Mouse (Mus musculus) fibroblast of lung, adult 2 months (primary cell): ENCODE data around the gene Unc119b.
A peak's percentile ranks its signal among the peaks of the same experiment; 100 is the strongest.
"Not testable (repeated sequence)": the region's sequence is repeated elsewhere in the genome, so short reads cannot be mapped to it uniquely, and the experiment has no call there.

Source experiments
- DNase-seq: peaks from one replicate; pipeline ENCODE4 v3.0.0-alpha.2; 2011; ENCODE audit warnings: low read depth

The Unc119b gene

GRCm38 (mm10) chr5:115134234-115135165 is at the start of gene Unc119b:
Gene Unc119b, minus strand, starts transcription at chr5:115134975.
- peak; percentile 44 for DNase-seq

- DNase-seq = no peak
These were observed 48.7 kb upstream of the Unc119b start for GRCm38 (mm10) chr5:115183482-115183881.

GRCm38 (mm10) chr5:115182925-115183324 is 48.1 kb upstream of the Unc119b start:
- DNase-seq = no peak

- DNase-seq = no peak
These were observed 46.6 kb upstream of the Unc119b start for GRCm38 (mm10) chr5:115181248-115181940.

- no peak for DNase-seq
These were observed 44.8 kb upstream of the Unc119b start for GRCm38 (mm10) chr5:115179596-115179995.

- no peak for DNase-seq
These were observed 43.1 kb upstream of the Unc119b start for GRCm38 (mm10) chr5:115177866-115178265.

GRCm38 (mm10) chr5:115174554-115174953 is 39.8 kb upstream of the Unc119b start:
- DNase-seq = no peak

- no peak for DNase-seq
These were observed 35.4 kb upstream of the Unc119b start for GRCm38 (mm10) chr5:115170150-115170549.

- no peak for DNase-seq
These were observed 34.1 kb upstream of the Unc119b start for GRCm38 (mm10) chr5:115168641-115169415.

GRCm38 (mm10) chr5:115167396-115167795 is 32.6 kb upstream of the Unc119b start:
- DNase-seq = no peak

- no peak for DNase-seq
These were observed 32.0 kb upstream of the Unc119b start for GRCm38 (mm10) chr5:115166815-115167194.

- no peak for DNase-seq
These were observed 31.4 kb upstream of the Unc119b start for GRCm38 (mm10) chr5:115165895-115166814.

GRCm38 (mm10) chr5:115165351-115165750 is 30.6 kb upstream of the Unc119b start:
- DNase-seq = no peak

- DNase-seq = not testable (repeated sequence)
These were observed 29.7 kb upstream of the Unc119b start for GRCm38 (mm10) chr5:115164446-115164845.

- no peak for DNase-seq
These were observed 28.8 kb upstream of the Unc119b start for GRCm38 (mm10) chr5:115163563-115163962.

- DNase-seq = not testable (repeated sequence)
These were observed 27.1 kb upstream of the Unc119b start for GRCm38 (mm10) chr5:115161940-115162279.

GRCm38 (mm10) chr5:115161064-115161939 is 26.5 kb upstream of the Unc119b start:
- DNase-seq = no peak

GRCm38 (mm10) chr5:115160655-115161054 is 25.9 kb upstream of the Unc119b start:
- DNase-seq = no peak

GRCm38 (mm10) chr5:115159165-115159564 is 24.4 kb upstream of the Unc119b start:
- DNase-seq = no peak
